ENCODE assay signal across 11 mouse cellular contexts in genomic region chr14:9329839-9330485, GRCm38 (mm10).
DNase-seq lines count a peak whose midpoint lies in the region; ATAC-seq and TF ChIP-seq lines count a peak whose summit lies in the region.
"Had no signal": no experiment of that assay in that cellular context is flagged by ENCODE, and none has a peak within 500 bp of the region (broad histone marks: within the 10 kb centered on the region; RNA-seq: fewer than 3 reads in every experiment).

No protein-coding gene starts in this region.

- H3K27ac ChIP-seq in hindbrain, embryonic 12.5 days: peak overlapping the region; percentile 7; the same call in 1 of the 2 replicates
- no peak overlapping the region for H3K27ac ChIP-seq in heart, embryonic 11.5 days (ENCODE audit: low read depth, low read length)
- no peak overlapping the region for H3K27ac ChIP-seq in liver, postnatal 0 days (ENCODE audit: low read depth)
- H3K27ac ChIP-seq: embryonic facial prominence, embryonic 12.5 days had no signal

- H3K4me3 ChIP-seq in megakaryocyte, embryonic 14.5 days (replicated peaks): peak overlapping the region; percentile 10
- H3K4me3 ChIP-seq in hindbrain, embryonic 12.5 days: no peak overlapping the region
- no peak overlapping the region for H3K4me3 ChIP-seq in heart, embryonic 11.5 days (ENCODE audit: low read depth, low read length)
- H3K4me3 ChIP-seq in liver, postnatal 0 days (ENCODE audit: low read depth, low read length): no peak overlapping the region
- H3K4me3 ChIP-seq: embryonic facial prominence, embryonic 12.5 days had no signal

- H3K36me3 ChIP-seq in megakaryocyte, embryonic 14.5 days (replicated peaks; ENCODE audit: low read length): no peaks in the 10 kb centered on the region
- H3K36me3 ChIP-seq in hindbrain, embryonic 12.5 days: no peaks in the 10 kb centered on the region
- H3K36me3 ChIP-seq in heart, embryonic 11.5 days (ENCODE audit: control insufficient read depth, insufficient read depth, low read length): no peaks in the 10 kb centered on the region
- H3K36me3 ChIP-seq in liver, postnatal 0 days (replicated peaks; ENCODE audit: insufficient read depth, low read length): no peaks in the 10 kb centered on the region
- H3K36me3 ChIP-seq: embryonic facial prominence, embryonic 12.5 days had no signal

- no peak for TF ChIP-seq CTCF in liver, postnatal 0 days (IDR thresholded peaks at IDR 0.05; ENCODE audit: low read depth)

- WGBS in hindbrain, embryonic 12.5 days: 65% methylated on average over 12 of the region's 12 CpGs
- WGBS in heart, embryonic 11.5 days (ENCODE audit: insufficient replicate concordance): 80% methylated on average over 12 of the region's 12 CpGs
- WGBS in liver, postnatal 0 days (ENCODE audit: insufficient replicate concordance): 75% methylated on average over 12 of the region's 12 CpGs

- peak; percentile 59 to 67 for DNase-seq in layer of hippocampus, postnatal 36 days
- DNase-seq in right cerebral cortex, postnatal 10 days (ENCODE audit: low spot score in 2 of 2): peak; percentile 43 to 64
- no peak for DNase-seq in kidney, postnatal 10 days
- no peak for DNase-seq in liver, postnatal 0 days
- DNase-seq: gastrocnemius, postnatal 36 days; lung, embryonic 14.5 days had no signal

- H3K9me3 ChIP-seq in megakaryocyte, embryonic 14.5 days: 0 out of 2 replicates have a peak, but pooled peaks cover 3% of the 10 kb centered on the region
- H3K9me3 ChIP-seq in hindbrain, embryonic 12.5 days (replicated peaks): no peaks in the 10 kb centered on the region
- H3K9me3 ChIP-seq in heart, embryonic 11.5 days (replicated peaks; ENCODE audit: control insufficient read depth, low read length): no peaks in the 10 kb centered on the region
- no peaks in the 10 kb centered on the region for H3K9me3 ChIP-seq in liver, postnatal 0 days (ENCODE audit: low read length)
- H3K9me3 ChIP-seq: embryonic facial prominence, embryonic 12.5 days had no signal

- no peak overlapping the region for H3K9ac ChIP-seq in hindbrain, embryonic 12.5 days
- H3K9ac ChIP-seq in heart, embryonic 11.5 days (ENCODE audit: low read depth, low read length): no peak overlapping the region
- H3K9ac ChIP-seq in liver, postnatal 0 days (replicated peaks): no peak overlapping the region
- H3K9ac ChIP-seq: embryonic facial prominence, embryonic 12.5 days; lung, embryonic 14.5 days had no signal

- H3K4me2 ChIP-seq in hindbrain, embryonic 12.5 days (replicated peaks): no peak overlapping the region
- no peak overlapping the region for H3K4me2 ChIP-seq in heart, embryonic 11.5 days
- no peak overlapping the region for H3K4me2 ChIP-seq in liver, postnatal 0 days (ENCODE audit: low read depth, low read length)
- H3K4me2 ChIP-seq: embryonic facial prominence, embryonic 12.5 days; lung, embryonic 14.5 days had no signal

- TF ChIP-seq EP300 in liver, postnatal 0 days (IDR thresholded peaks at IDR 0.05; ENCODE audit: low read depth): no peak

- H3K4me1 ChIP-seq in megakaryocyte, embryonic 14.5 days: no peaks in the 10 kb centered on the region
- peaks cover 9% of the 10 kb centered on the region; the same call in 1 of the 2 replicates for H3K4me1 ChIP-seq in hindbrain, embryonic 12.5 days
- no peaks in the 10 kb centered on the region for H3K4me1 ChIP-seq in heart, embryonic 11.5 days (ENCODE audit: control insufficient read depth, insufficient read depth, low read length)
- no peaks in the 10 kb centered on the region for H3K4me1 ChIP-seq in liver, postnatal 0 days (ENCODE audit: insufficient read depth)
- H3K4me1 ChIP-seq: embryonic facial prominence, embryonic 12.5 days had no signal

- H3K27me3 ChIP-seq in megakaryocyte, embryonic 14.5 days (replicated peaks): no peaks in the 10 kb centered on the region
- H3K27me3 ChIP-seq in hindbrain, embryonic 12.5 days: no peaks in the 10 kb centered on the region
- H3K27me3 ChIP-seq in heart, embryonic 11.5 days (ENCODE audit: control insufficient read depth, insufficient read depth, low read length): no peaks in the 10 kb centered on the region
- H3K27me3 ChIP-seq in liver, postnatal 0 days (ENCODE audit: insufficient read depth, low read length): no peaks in the 10 kb centered on the region
- H3K27me3 ChIP-seq: embryonic facial prominence, embryonic 12.5 days had no signal

- no peak for ATAC-seq in megakaryocyte, adult 5-6 weeks (ENCODE audit: poor library complexity, severe bottlenecking)
- peak; percentile 86 for ATAC-seq in hindbrain, embryonic 12.5 days (ENCODE audit: low FRiP score)
- ATAC-seq in heart, embryonic 11.5 days (replicated peaks; ENCODE audit: insufficient number of reproducible peaks, low FRiP score, low TSS enrichment): no peak
- no peak for ATAC-seq in liver, postnatal 0 days

Comparison
In these comparisons a context has a peak if more than half of its experiments do, and no peak if none do; other contexts are left out.
1. DNase-seq: peak in layer of hippocampus, postnatal 36 days (2 of 2) and right cerebral cortex, postnatal 10 days (2 of 2); none in kidney, postnatal 10 days (single experiment) and liver, postnatal 0 days (single experiment).